Mouse (Mus musculus): Measurements from ENCODE around the gene Ppp2r5b. TPM values are rescaled to one million over a fixed set of nuclear protein-coding genes. Genes with fewer than 3 reads are reported as not detected.

Ppp2r5b gene
- polyA plus RNA-seq, 1 experiment from 2014 or later, result 21.0 TPM

- under 1% methylated on average over 55 of the region's 55 CpGs for WGBS
- H3K9me3 ChIP-seq (ENCODE audit: control insufficient read depth, low read length), result no peaks in the 10 kb centered on the region
- ATAC-seq, result peak; percentile 94
- H3K27me3 ChIP-seq (replicated peaks; ENCODE audit: control insufficient read depth, insufficient read depth, low read length), result no peaks in the 10 kb centered on the region
- H3K4me1 ChIP-seq (ENCODE audit: control insufficient read depth, insufficient read depth, low read length), result peaks cover 21% of the 10 kb centered on the region
- peak within 1 kb of the TSS; percentile 81 for H3K4me3 ChIP-seq (ENCODE audit: low read length)
- peaks cover 11% of the 10 kb centered on the region; the same call in 1 of the 2 replicates for H3K36me3 ChIP-seq (ENCODE audit: control insufficient read depth, insufficient read depth, low read length)
- H3K4me2 ChIP-seq (ENCODE audit: low read depth, low read length), result peak within 1 kb of the TSS; percentile 72
- peak within 1 kb of the TSS; percentile 75 for H3K27ac ChIP-seq (ENCODE audit: low read length)
- H3K9ac ChIP-seq (ENCODE audit: low read depth, low read length), result peak within 1 kb of the TSS; percentile 87
These were observed 5.8 kb upstream of the Ppp2r5b start, which contains the start of gene Atg2a for GRCm38 (mm10) chr19:6241274-6242107. TSS of gene Atg2a (plus strand) at chr19:6241668.

DNA sequence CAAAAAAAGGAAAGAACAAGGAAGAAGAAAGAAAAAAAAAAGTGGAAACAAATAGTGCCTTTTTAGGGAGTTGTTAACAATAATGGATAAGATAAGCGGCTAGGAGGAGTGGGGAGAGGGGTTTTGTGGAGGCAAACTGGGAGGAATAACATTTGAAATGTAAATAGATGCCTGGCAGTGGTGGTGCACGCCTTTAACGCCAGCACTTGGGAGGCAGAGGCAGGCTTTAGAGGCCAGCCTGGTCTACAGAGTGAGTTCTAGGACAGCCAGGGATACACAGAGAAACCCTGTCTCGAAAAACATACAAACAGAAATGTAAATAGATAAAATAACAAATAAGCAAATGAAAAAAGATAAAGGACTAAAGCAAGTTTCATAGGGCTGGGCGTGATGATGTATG lies 5.1 kb upstream of the Ppp2r5b start:
- WGBS, result 30% methylated on average over 5 of the region's 5 CpGs
- no peak for ATAC-seq
- no peak overlapping the region for H3K4me3 ChIP-seq (ENCODE audit: low read length)

DNA sequence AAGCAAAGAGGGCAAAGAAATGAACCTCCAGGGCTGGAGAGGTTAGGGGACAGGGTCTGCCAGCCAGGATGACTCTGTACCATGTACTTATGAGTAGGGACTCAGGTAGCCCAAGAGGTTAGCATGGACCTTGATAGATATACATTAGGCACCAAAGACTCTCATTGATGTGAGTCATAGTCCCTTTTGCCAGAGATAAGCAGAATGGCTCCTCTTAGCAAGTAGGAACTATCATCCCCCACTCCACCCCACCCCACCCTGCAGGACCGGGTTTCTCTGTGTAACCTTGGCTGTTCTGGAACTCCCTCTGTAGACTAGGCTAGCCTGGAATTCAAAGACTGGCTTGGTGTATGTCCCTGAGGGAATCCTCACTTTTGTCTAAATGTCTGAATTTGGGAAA lies 4.5 kb upstream of the Ppp2r5b start:
- no peak overlapping the region for H3K4me2 ChIP-seq (ENCODE audit: low read depth, low read length)
- H3K9me3 ChIP-seq (ENCODE audit: control insufficient read depth, low read length), result no peaks in the 10 kb centered on the region
- H3K9ac ChIP-seq (ENCODE audit: low read depth, low read length), result no peak overlapping the region
- no peak for ATAC-seq
- 0 out of 2 replicates have a peak, but pooled peaks cover 3% of the 10 kb centered on the region for H3K36me3 ChIP-seq (ENCODE audit: control insufficient read depth, insufficient read depth, low read length)
- H3K27ac ChIP-seq (ENCODE audit: low read length), result no peak overlapping the region
- H3K4me1 ChIP-seq (ENCODE audit: control insufficient read depth, insufficient read depth, low read length), result peaks cover 23% of the 10 kb centered on the region
- no peak overlapping the region for H3K4me3 ChIP-seq (ENCODE audit: low read length)
- no peaks in the 10 kb centered on the region for H3K27me3 ChIP-seq (replicated peaks; ENCODE audit: control insufficient read depth, insufficient read depth, low read length)
- WGBS, result 33% methylated on average over 1 of the region's 1 CpGs

More for the DNA sequence above, 5.1 kb upstream of the Ppp2r5b start:
- peak overlapping the region; percentile 33; the same call in 1 of the 2 replicates for H3K4me2 ChIP-seq (ENCODE audit: low read depth, low read length)
- H3K9me3 ChIP-seq (ENCODE audit: control insufficient read depth, low read length), result no peaks in the 10 kb centered on the region
- H3K36me3 ChIP-seq (ENCODE audit: control insufficient read depth, insufficient read depth, low read length), result peaks cover 7% of the 10 kb centered on the region; the same call in 1 of the 2 replicates
- no peaks in the 10 kb centered on the region for H3K27me3 ChIP-seq (replicated peaks; ENCODE audit: control insufficient read depth, insufficient read depth, low read length)
- H3K9ac ChIP-seq (ENCODE audit: low read depth, low read length), result peak overlapping the region; percentile 21; the same call in 1 of the 2 replicates
- H3K27ac ChIP-seq (ENCODE audit: low read length), result peak overlapping the region; percentile 37; the same call in 1 of the 2 replicates
- H3K4me1 ChIP-seq (ENCODE audit: control insufficient read depth, insufficient read depth, low read length), result peaks cover 23% of the 10 kb centered on the region

- Histone ChIP-seq H3K4me1 (ENCODE audit: control insufficient read depth, insufficient read depth, low read length) (peaks cover 35% of the 10 kb centered on the region), H3K27me3 (replicated peaks; ENCODE audit: control insufficient read depth, insufficient read depth, low read length) (no peaks in the 10 kb centered on the region), H3K4me2 (ENCODE audit: low read depth, low read length) (no peak overlapping the region), H3K4me3 (ENCODE audit: low read length) (no peak overlapping the region), H3K27ac (ENCODE audit: low read length) (no peak overlapping the region), H3K36me3 (ENCODE audit: control insufficient read depth, insufficient read depth, low read length) (no peaks in the 10 kb centered on the region), H3K9me3 (ENCODE audit: control insufficient read depth, low read length) (no peaks in the 10 kb centered on the region), H3K9ac (ENCODE audit: low read depth, low read length) (no peak overlapping the region)
- ATAC-seq, result no peak
These were observed 3.1 kb upstream of the Ppp2r5b start for GRCm38 (mm10) chr19:6238740-6239139.

GRCm38 (mm10) chr19:6236842-6237241 lies 1.2 kb upstream of the Ppp2r5b start:
- H3K4me2 ChIP-seq (ENCODE audit: low read depth, low read length), result no peak overlapping the region
- no peak for ATAC-seq
- H3K4me1 ChIP-seq (ENCODE audit: control insufficient read depth, insufficient read depth, low read length), result peaks cover 20% of the 10 kb centered on the region
- 66% methylated on average over 7 of the region's 7 CpGs for WGBS
- no peak overlapping the region for H3K27ac ChIP-seq (ENCODE audit: low read length)
- H3K9ac ChIP-seq (ENCODE audit: low read depth, low read length), result no peak overlapping the region
- H3K9me3 ChIP-seq (ENCODE audit: control insufficient read depth, low read length), result no peaks in the 10 kb centered on the region
- no peaks in the 10 kb centered on the region for H3K36me3 ChIP-seq (ENCODE audit: control insufficient read depth, insufficient read depth, low read length)
- H3K4me3 ChIP-seq (ENCODE audit: low read length), result no peak overlapping the region
- no peaks in the 10 kb centered on the region for H3K27me3 ChIP-seq (replicated peaks; ENCODE audit: control insufficient read depth, insufficient read depth, low read length)

- peaks cover 20% of the 10 kb centered on the region for H3K4me1 ChIP-seq (ENCODE audit: control insufficient read depth, insufficient read depth, low read length)
- peak overlapping the region; percentile 85 for H3K4me2 ChIP-seq (ENCODE audit: low read depth, low read length)
- no peaks in the 10 kb centered on the region for H3K27me3 ChIP-seq (replicated peaks; ENCODE audit: control insufficient read depth, insufficient read depth, low read length)
- peak overlapping the region; percentile 83 for H3K4me3 ChIP-seq (ENCODE audit: low read length)
- ATAC-seq, result peak; percentile 92
- H3K27ac ChIP-seq (ENCODE audit: low read length), result peak overlapping the region; percentile 96
- H3K36me3 ChIP-seq (ENCODE audit: control insufficient read depth, insufficient read depth, low read length), result no peaks in the 10 kb centered on the region
- 0% methylated on average over 9 of the region's 9 CpGs for WGBS
- H3K9ac ChIP-seq (ENCODE audit: low read depth, low read length), result peak overlapping the region; percentile 87
- no peaks in the 10 kb centered on the region for H3K9me3 ChIP-seq (ENCODE audit: control insufficient read depth, low read length)
These were observed 375 bp upstream of the Ppp2r5b start for GRCm38 (mm10) chr19:6236053-6236441.

- ATAC-seq, result no peak
- no peak overlapping the region for H3K27ac ChIP-seq (ENCODE audit: low read length)
- H3K4me3 ChIP-seq (ENCODE audit: low read length), result peak overlapping the region; percentile 83
- H3K4me1 ChIP-seq (ENCODE audit: control insufficient read depth, insufficient read depth, low read length), result peaks cover 15% of the 10 kb centered on the region
- no peaks in the 10 kb centered on the region for H3K27me3 ChIP-seq (replicated peaks; ENCODE audit: control insufficient read depth, insufficient read depth, low read length)
- 0 out of 2 replicates have a peak, but pooled peaks cover 5% of the 10 kb centered on the region for H3K36me3 ChIP-seq (ENCODE audit: control insufficient read depth, insufficient read depth, low read length)
- H3K4me2 ChIP-seq (ENCODE audit: low read depth, low read length), result peak overlapping the region; percentile 85
- peak overlapping the region; percentile 87 for H3K9ac ChIP-seq (ENCODE audit: low read depth, low read length)
- no peaks in the 10 kb centered on the region for H3K9me3 ChIP-seq (ENCODE audit: control insufficient read depth, low read length)
- WGBS, result 70% methylated on average over 11 of the region's 11 CpGs
These were observed 1.2 kb downstream of the Ppp2r5b start for GRCm38 (mm10) chr19:6234337-6235083.

GRCm38 (mm10) chr19:6233647-6234046 lies 2.0 kb downstream of the Ppp2r5b start:
- Histone ChIP-seq H3K27me3 (replicated peaks; ENCODE audit: control insufficient read depth, insufficient read depth, low read length) (no peaks in the 10 kb centered on the region), H3K9me3 (ENCODE audit: control insufficient read depth, low read length) (no peaks in the 10 kb centered on the region), H3K4me2 (ENCODE audit: low read depth, low read length) (no peak overlapping the region), H3K27ac (ENCODE audit: low read length) (no peak overlapping the region), H3K4me1 (ENCODE audit: control insufficient read depth, insufficient read depth, low read length) (peaks cover 15% of the 10 kb centered on the region), H3K36me3 (ENCODE audit: control insufficient read depth, insufficient read depth, low read length) (0 out of 2 replicates have a peak, but pooled peaks cover 5% of the 10 kb centered on the region), H3K9ac (ENCODE audit: low read depth, low read length) (no peak overlapping the region), H3K4me3 (ENCODE audit: low read length) (no peak overlapping the region)
- WGBS, result 90% methylated on average over 16 of the region's 16 CpGs
- no peak for ATAC-seq

- Histone ChIP-seq H3K4me2 (ENCODE audit: low read depth, low read length) (no peak overlapping the region), H3K27ac (ENCODE audit: low read length) (no peak overlapping the region), H3K9me3 (ENCODE audit: control insufficient read depth, low read length) (no peaks in the 10 kb centered on the region), H3K4me3 (ENCODE audit: low read length) (no peak overlapping the region), H3K27me3 (replicated peaks; ENCODE audit: control insufficient read depth, insufficient read depth, low read length) (no peaks in the 10 kb centered on the region), H3K36me3 (ENCODE audit: control insufficient read depth, insufficient read depth, low read length) (0 out of 2 replicates have a peak, but pooled peaks cover 5% of the 10 kb centered on the region), H3K9ac (ENCODE audit: low read depth, low read length) (no peak overlapping the region), H3K4me1 (ENCODE audit: control insufficient read depth, insufficient read depth, low read length) (peaks cover 15% of the 10 kb centered on the region)
- 80% methylated on average over 2 of the region's 2 CpGs for WGBS
- no peak for ATAC-seq
These were observed 4.6 kb downstream of the Ppp2r5b start for GRCm38 (mm10) chr19:6231036-6231435.

Data from intestine, embryonic 16.5 days (tissue).